Mouse (Mus musculus) kidney, embryonic 14.5 days (tissue): Measurements from ENCODE around the gene Gm38394. TPM values are rescaled to one million over a fixed set of nuclear protein-coding genes. Genes with fewer than 3 reads are reported as not detected.

ENCODE experiments used
- ATAC-seq: fragments of 200-750 bp; cut with Nextera tagmentation; 2 replicates; pipeline ENCODE4 v1.8.0; 2017; ENCODE audit warnings: moderate number of reproducible peaks, mild to moderate bottlenecking, moderate TSS enrichment, moderate library complexity; ENCODE audit not compliant: low FRiP score, low TSS enrichment
- H3K27ac ChIP-seq: fragments of 300-500 bp; sonication (generic); 2 replicates; pipeline ENCODE4 v1.5.1; 2014; ENCODE audit warnings: low read depth, mild to moderate bottlenecking, low read length, moderate library complexity, mixed read lengths
- H3K27me3 ChIP-seq: fragments of 300-500 bp; sonication (generic); 2 replicates; pipeline ENCODE4 v1.6.1; 2014; ENCODE audit warnings: mild to moderate bottlenecking, low read length; ENCODE audit not compliant: control insufficient read depth, insufficient read depth
- H3K36me3 ChIP-seq: fragments of 300-500 bp; sonication (generic); 2 replicates; pipeline ENCODE4 v1.6.1; 2014; ENCODE audit warnings: low read length, mixed read lengths; ENCODE audit not compliant: control insufficient read depth, insufficient read depth
- H3K4me1 ChIP-seq: fragments of 300-500 bp; sonication (generic); 2 replicates; pipeline ENCODE4 v1.6.1; 2014; ENCODE audit warnings: low read length, mixed read lengths; ENCODE audit not compliant: control insufficient read depth, insufficient read depth
- H3K4me2 ChIP-seq: fragments of 300-500 bp; sonication (generic); replicated peaks from 2 replicates; pipeline ENCODE4 v1.6.1; 2014; ENCODE audit warnings: low read depth, mild to moderate bottlenecking, low read length
- H3K4me3 ChIP-seq: fragments of 300-500 bp; sonication (generic); 2 replicates; pipeline ENCODE4 v1.5.1; 2014; ENCODE audit warnings: mild to moderate bottlenecking, low read length
- H3K9ac ChIP-seq: fragments of 300-500 bp; sonication (generic); 2 replicates; pipeline ENCODE4 v1.6.1; 2014; ENCODE audit warnings: low read depth, mild to moderate bottlenecking, low read length, moderate library complexity
- H3K9me3 ChIP-seq: fragments of 300-500 bp; sonication (generic); 2 replicates; pipeline ENCODE4 v1.6.1; 2016; ENCODE audit warnings: low read length; ENCODE audit not compliant: control insufficient read depth
- WGBS: fragments of 180-500 bp; shearing (Covaris S2); extraction: QIAGEN DNeasy Blood & Tissue Kit; methylation state at CpG from one replicate; pipeline ENCODE4 v1.1.7; 2014; 5-methylcytosine and 5-hydroxymethylcytosine counted together
- polyA plus RNA-seq: library from polyadenylated mRNA; unstranded; fragments of >200 nt; fragmentation: Nextera tagmentation; extraction: Ambion mirVana; gene quantifications from 2 replicates; pipeline ENCODE4 v1.2.1, GENCODE M21; 2014

Gm38394 gene
- polyA plus RNA-seq, 1 experiment from 2014 or later: 11.4 TPM

GRCm38 (mm10) chr1:133613817-133614216 is 47.3 kb downstream of the Gm38394 start:
- ATAC-seq: no peak
- Histone ChIP-seq H3K4me1 (no peaks in the 10 kb centered on the region; the same call in 1 of the 2 replicates), H3K4me2 (no peak overlapping the region), H3K36me3 (peaks cover 16% of the 10 kb centered on the region), H3K4me3 (no peak overlapping the region), H3K27me3 (no peaks in the 10 kb centered on the region), H3K9ac (no peak overlapping the region), H3K9me3 (no peaks in the 10 kb centered on the region), H3K27ac (no peak overlapping the region)
- 78% methylated on average over 3 of the region's 3 CpGs for WGBS

- Histone ChIP-seq H3K4me2 (no peak overlapping the region), H3K9ac (no peak overlapping the region), H3K4me3 (no peak overlapping the region), H3K4me1 (no peaks in the 10 kb centered on the region; the same call in 1 of the 2 replicates), H3K27me3 (no peaks in the 10 kb centered on the region), H3K36me3 (peaks cover 24% of the 10 kb centered on the region), H3K9me3 (no peaks in the 10 kb centered on the region), H3K27ac (no peak overlapping the region)
- ATAC-seq: no peak
- WGBS: 88% methylated on average over 1 of the region's 1 CpGs
Measured at GRCm38 (mm10) chr1:133611436-133611835, 49.7 kb downstream of the Gm38394 start.

- peak overlapping the region; percentile 72; the same call in 1 of the 2 replicates for H3K4me3 ChIP-seq
- H3K4me2 ChIP-seq: no peak overlapping the region; the same call in 1 of the 2 replicates
Measured at GRCm38 (mm10) chr1:133610601-133611000, 50.5 kb downstream of the Gm38394 start.

GRCm38 (mm10) chr1:133609771-133610502 is 51.2 kb downstream of the Gm38394 start, which contains the start of gene Snrpe:
TSS of gene Snrpe (minus strand) at chr1:133610291.
- Histone ChIP-seq H3K4me3 (peak within 1 kb of the TSS; percentile 72), H3K36me3 (peaks cover 39% of the 10 kb centered on the region), H3K4me2 (peak within 1 kb of the TSS; percentile 48), H3K27ac (peak within 1 kb of the TSS; percentile 77), H3K27me3 (no peaks in the 10 kb centered on the region), H3K4me1 (no peaks in the 10 kb centered on the region; the same call in 1 of the 2 replicates), H3K9ac (peak within 1 kb of the TSS; percentile 86), H3K9me3 (no peaks in the 10 kb centered on the region)
- under 1% methylated on average over 73 of the region's 73 CpGs for WGBS
- peak; percentile 97 for ATAC-seq

More at GRCm38 (mm10) chr1:133610601-133611000, 50.5 kb downstream of the Gm38394 start:
- no peak overlapping the region for H3K27ac ChIP-seq
- no peak for ATAC-seq
- no peaks in the 10 kb centered on the region; the same call in 1 of the 2 replicates for H3K4me1 ChIP-seq
- H3K9me3 ChIP-seq: no peaks in the 10 kb centered on the region
- no peaks in the 10 kb centered on the region for H3K27me3 ChIP-seq
- no peak overlapping the region for H3K9ac ChIP-seq
- peaks cover 32% of the 10 kb centered on the region for H3K36me3 ChIP-seq
- WGBS: 48% methylated on average over 6 of the region's 6 CpGs

GRCm38 (mm10) chr1:133603174-133603573 is 57.9 kb downstream of the Gm38394 start:
- Histone ChIP-seq H3K27me3 (no peaks in the 10 kb centered on the region), H3K9me3 (no peaks in the 10 kb centered on the region), H3K27ac (no peak overlapping the region), H3K4me1 (0 out of 2 replicates have a peak, but pooled peaks cover 2% of the 10 kb centered on the region), H3K36me3 (peaks cover 70% of the 10 kb centered on the region), H3K4me2 (no peak overlapping the region), H3K9ac (no peak overlapping the region), H3K4me3 (no peak overlapping the region)
- ATAC-seq: no peak
- 95% methylated on average over 4 of the region's 4 CpGs for WGBS

- no peak overlapping the region for H3K4me2 ChIP-seq
- peak; percentile 32; the same call in 1 of the 2 replicates for ATAC-seq
- peaks cover 3% of the 10 kb centered on the region; the same call in 1 of the 2 replicates for H3K36me3 ChIP-seq
- no peaks in the 10 kb centered on the region for H3K27me3 ChIP-seq
- no peak overlapping the region for H3K27ac ChIP-seq
- no peaks in the 10 kb centered on the region for H3K9me3 ChIP-seq
- 0 out of 2 replicates have a peak, but pooled peaks cover 2% of the 10 kb centered on the region for H3K4me1 ChIP-seq
- H3K4me3 ChIP-seq: no peak overlapping the region
- 25% methylated on average over 4 of the region's 4 CpGs for WGBS
- H3K9ac ChIP-seq: no peak overlapping the region
Measured at GRCm38 (mm10) chr1:133596298-133597007, 64.7 kb downstream of the Gm38394 start.

- Histone ChIP-seq H3K36me3 (no peaks in the 10 kb centered on the region), H3K27ac (no peak overlapping the region), H3K4me2 (no peak overlapping the region), H3K27me3 (no peaks in the 10 kb centered on the region), H3K9me3 (no peaks in the 10 kb centered on the region), H3K9ac (no peak overlapping the region), H3K4me3 (no peak overlapping the region), H3K4me1 (no peaks in the 10 kb centered on the region)
- ATAC-seq: no peak
- 73% methylated on average over 6 of the region's 6 CpGs for WGBS
Measured at GRCm38 (mm10) chr1:133585995-133586537, 75.1 kb downstream of the Gm38394 start.

- H3K27me3 ChIP-seq: no peaks in the 10 kb centered on the region
- H3K9me3 ChIP-seq: peaks cover 7% of the 10 kb centered on the region
- no peak overlapping the region for H3K4me3 ChIP-seq
- no peak overlapping the region for H3K9ac ChIP-seq
- no peak overlapping the region for H3K27ac ChIP-seq
- no peaks in the 10 kb centered on the region for H3K36me3 ChIP-seq
- ATAC-seq: no peak
- no peak overlapping the region for H3K4me2 ChIP-seq
- no peaks in the 10 kb centered on the region for H3K4me1 ChIP-seq
- 63% methylated on average over 11 of the region's 11 CpGs for WGBS
Measured at GRCm38 (mm10) chr1:133571293-133571692, 89.8 kb downstream of the Gm38394 start.
